Mouse (Mus musculus): ENCODE results near the gene Rtkn2. TPM values are rescaled to one million over a fixed set of nuclear protein-coding genes. Genes with fewer than 3 reads are reported as not detected.

Gene Rtkn2
- polyA plus RNA-seq, 1 experiment = 0.05 TPM

GRCm38 (mm10) chr10:68086973-68087372, 107.6 kb downstream of the Rtkn2 start:
- Histone ChIP-seq H3K4me3 (ENCODE audit: insufficient read depth, low read depth, low read length) (no peak overlapping the region), H3K36me3 (ENCODE audit: control insufficient read depth, insufficient read depth, low read length) (no peaks in the 10 kb centered on the region), H3K27me3 (replicated peaks; ENCODE audit: control insufficient read depth, insufficient read depth, low read length) (no peaks in the 10 kb centered on the region), H3K27ac (ENCODE audit: insufficient read depth, low read depth, low read length) (no peak overlapping the region), H3K4me1 (ENCODE audit: control insufficient read depth, insufficient read depth, low read length) (0 out of 2 replicates have a peak, but pooled peaks cover 11% of the 10 kb centered on the region)
- 81% methylated on average over 4 of the region's 4 CpGs for WGBS
- no peak for DNase-seq
- TF ChIP-seq POLR2A (IDR thresholded peaks at IDR 0.05; ENCODE audit: low read depth, low read length) = no peak
- TF ChIP-seq CTCF (conservative IDR thresholded peaks at IDR 0.05; ENCODE audit: insufficient read depth, insufficient read length, low read depth, low read length) = no peak

DNA sequence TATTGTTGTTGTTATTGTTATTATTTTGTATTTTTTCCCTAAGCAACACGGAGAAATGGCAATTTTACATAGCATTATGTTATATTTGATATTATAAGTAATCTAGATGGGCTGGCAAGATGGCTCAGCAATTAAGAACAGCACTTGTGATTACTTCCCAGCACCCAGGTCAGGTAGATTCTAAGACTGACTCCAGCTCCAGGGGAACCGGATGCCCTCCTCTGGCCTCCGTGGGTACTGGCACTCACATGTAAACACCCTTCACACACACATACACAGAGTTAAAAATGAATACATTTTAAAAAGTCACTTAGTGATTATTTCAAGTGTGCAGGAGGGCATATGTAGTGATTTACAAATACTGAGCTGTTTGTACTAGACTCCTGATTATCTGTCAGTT, 108.4 kb downstream of the Rtkn2 start:
- 0 out of 2 replicates have a peak, but pooled peaks cover 11% of the 10 kb centered on the region for H3K4me1 ChIP-seq (ENCODE audit: control insufficient read depth, insufficient read depth, low read length)
- 90% methylated on average over 3 of the region's 3 CpGs for WGBS
- H3K36me3 ChIP-seq (ENCODE audit: control insufficient read depth, insufficient read depth, low read length) = no peaks in the 10 kb centered on the region
- no peak overlapping the region for H3K4me3 ChIP-seq (ENCODE audit: insufficient read depth, low read depth, low read length)
- TF ChIP-seq POLR2A (IDR thresholded peaks at IDR 0.05; ENCODE audit: low read depth, low read length) = no peak
- TF ChIP-seq CTCF (conservative IDR thresholded peaks at IDR 0.05; ENCODE audit: insufficient read depth, insufficient read length, low read depth, low read length) = no peak
- no peak overlapping the region for H3K27ac ChIP-seq (ENCODE audit: insufficient read depth, low read depth, low read length)
- no peaks in the 10 kb centered on the region for H3K27me3 ChIP-seq (replicated peaks; ENCODE audit: control insufficient read depth, insufficient read depth, low read length)
- DNase-seq = no peak

- TF ChIP-seq POLR2A (IDR thresholded peaks at IDR 0.05; ENCODE audit: low read depth, low read length) = no peak
- TF ChIP-seq CTCF (conservative IDR thresholded peaks at IDR 0.05; ENCODE audit: insufficient read depth, insufficient read length, low read depth, low read length) = peak; percentile 50
- WGBS = 65% methylated on average over 15 of the region's 15 CpGs
- H3K4me1 ChIP-seq (ENCODE audit: control insufficient read depth, insufficient read depth, low read length) = 0 out of 2 replicates have a peak, but pooled peaks cover 11% of the 10 kb centered on the region
- no peak overlapping the region for H3K4me3 ChIP-seq (ENCODE audit: insufficient read depth, low read depth, low read length)
- H3K27ac ChIP-seq (ENCODE audit: insufficient read depth, low read depth, low read length) = peak overlapping the region; percentile 12; the same call in 1 of the 2 replicates
- DNase-seq = no peak
- no peaks in the 10 kb centered on the region; the same call in 1 of the 2 replicates for H3K36me3 ChIP-seq (ENCODE audit: control insufficient read depth, insufficient read depth, low read length)
- no peaks in the 10 kb centered on the region for H3K27me3 ChIP-seq (replicated peaks; ENCODE audit: control insufficient read depth, insufficient read depth, low read length)
These were observed 110.2 kb downstream of the Rtkn2 start for GRCm38 (mm10) chr10:68089435-68090196.

- H3K27me3 ChIP-seq (replicated peaks; ENCODE audit: control insufficient read depth, insufficient read depth, low read length) = no peaks in the 10 kb centered on the region
- 0 out of 2 replicates have a peak, but pooled peaks cover 11% of the 10 kb centered on the region for H3K4me1 ChIP-seq (ENCODE audit: control insufficient read depth, insufficient read depth, low read length)
- peak; percentile 88 for DNase-seq
- 27% methylated on average over 4 of the region's 4 CpGs for WGBS
- TF ChIP-seq CTCF (conservative IDR thresholded peaks at IDR 0.05; ENCODE audit: insufficient read depth, insufficient read length, low read depth, low read length) (peak; percentile 17; the same call in 1 of the 2 replicates), POLR2A (IDR thresholded peaks at IDR 0.05; ENCODE audit: low read depth, low read length) (no peak)
- no peak overlapping the region for H3K4me3 ChIP-seq (ENCODE audit: insufficient read depth, low read depth, low read length)
- H3K27ac ChIP-seq (ENCODE audit: insufficient read depth, low read depth, low read length) = peak overlapping the region; percentile 12; the same call in 1 of the 2 replicates
- H3K36me3 ChIP-seq (ENCODE audit: control insufficient read depth, insufficient read depth, low read length) = peaks cover 2% of the 10 kb centered on the region
These were observed 110.8 kb downstream of the Rtkn2 start for GRCm38 (mm10) chr10:68090197-68090535.

GRCm38 (mm10) chr10:68090544-68090943, 111.2 kb downstream of the Rtkn2 start:
- Histone ChIP-seq H3K27ac (ENCODE audit: insufficient read depth, low read depth, low read length) (no peak overlapping the region; the same call in 1 of the 2 replicates), H3K27me3 (replicated peaks; ENCODE audit: control insufficient read depth, insufficient read depth, low read length) (no peaks in the 10 kb centered on the region), H3K4me1 (ENCODE audit: control insufficient read depth, insufficient read depth, low read length) (0 out of 2 replicates have a peak, but pooled peaks cover 11% of the 10 kb centered on the region), H3K36me3 (ENCODE audit: control insufficient read depth, insufficient read depth, low read length) (peaks cover 2% of the 10 kb centered on the region), H3K4me3 (ENCODE audit: insufficient read depth, low read depth, low read length) (no peak overlapping the region)
- no peak for DNase-seq
- TF ChIP-seq POLR2A (IDR thresholded peaks at IDR 0.05; ENCODE audit: low read depth, low read length) = no peak
- no peak for TF ChIP-seq CTCF (conservative IDR thresholded peaks at IDR 0.05; ENCODE audit: insufficient read depth, insufficient read length, low read depth, low read length)
- WGBS = 39% methylated on average over 3 of the region's 3 CpGs

DNA sequence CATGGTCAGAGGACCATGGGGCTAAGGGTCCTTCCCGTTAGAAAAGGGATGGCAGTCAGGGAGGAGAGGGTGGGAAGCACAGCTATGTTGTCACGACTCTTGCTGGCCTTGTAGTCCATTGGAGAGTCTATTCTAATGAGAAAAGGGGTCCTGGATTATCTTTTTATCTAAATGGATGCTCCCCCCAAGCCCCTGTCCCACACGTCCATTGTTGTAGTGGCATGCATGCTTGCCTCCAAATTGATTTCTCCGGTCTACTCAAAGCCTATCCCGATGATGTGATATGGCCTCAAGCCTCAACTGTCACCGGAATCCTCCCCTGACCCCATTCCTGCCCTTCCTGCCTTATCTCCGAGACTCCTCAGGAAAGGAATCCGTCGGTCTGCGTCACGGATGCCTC, 111.6 kb downstream of the Rtkn2 start:
- Histone ChIP-seq H3K27me3 (replicated peaks; ENCODE audit: control insufficient read depth, insufficient read depth, low read length) (no peaks in the 10 kb centered on the region), H3K4me3 (ENCODE audit: insufficient read depth, low read depth, low read length) (no peak overlapping the region), H3K36me3 (ENCODE audit: control insufficient read depth, insufficient read depth, low read length) (peaks cover 2% of the 10 kb centered on the region), H3K27ac (ENCODE audit: insufficient read depth, low read depth, low read length) (no peak overlapping the region; the same call in 1 of the 2 replicates), H3K4me1 (ENCODE audit: control insufficient read depth, insufficient read depth, low read length) (0 out of 2 replicates have a peak, but pooled peaks cover 11% of the 10 kb centered on the region)
- DNase-seq = no peak
- TF ChIP-seq POLR2A (IDR thresholded peaks at IDR 0.05; ENCODE audit: low read depth, low read length) (no peak), CTCF (conservative IDR thresholded peaks at IDR 0.05; ENCODE audit: insufficient read depth, insufficient read length, low read depth, low read length) (no peak)
- WGBS = 49% methylated on average over 11 of the region's 11 CpGs

- peaks cover 2% of the 10 kb centered on the region for H3K36me3 ChIP-seq (ENCODE audit: control insufficient read depth, insufficient read depth, low read length)
- H3K4me1 ChIP-seq (ENCODE audit: control insufficient read depth, insufficient read depth, low read length) = 0 out of 2 replicates have a peak, but pooled peaks cover 11% of the 10 kb centered on the region
- H3K27me3 ChIP-seq (replicated peaks; ENCODE audit: control insufficient read depth, insufficient read depth, low read length) = no peaks in the 10 kb centered on the region
- TF ChIP-seq CTCF (conservative IDR thresholded peaks at IDR 0.05; ENCODE audit: insufficient read depth, insufficient read length, low read depth, low read length) (no peak), POLR2A (IDR thresholded peaks at IDR 0.05; ENCODE audit: low read depth, low read length) (no peak)
- no peak overlapping the region for H3K27ac ChIP-seq (ENCODE audit: insufficient read depth, low read depth, low read length)
- WGBS = 43% methylated on average over 4 of the region's 4 CpGs
- DNase-seq = no peak
- no peak overlapping the region for H3K4me3 ChIP-seq (ENCODE audit: insufficient read depth, low read depth, low read length)
These were observed 112.5 kb downstream of the Rtkn2 start for GRCm38 (mm10) chr10:68091840-68092239.

Data from kidney, adult 2 months (tissue).